Mouse (Mus musculus) stomach, embryonic 16.5 days (tissue): ENCODE data around the gene Rbmx. TPM values are rescaled to one million over a fixed set of nuclear protein-coding genes. Genes with fewer than 3 reads are reported as not detected.

Experiments
- ATAC-seq: fragments of 200-750 bp; cut with Nextera tagmentation; 2 replicates; pipeline ENCODE4 v1.8.0; 2017; ENCODE audit warnings: moderate number of reproducible peaks, moderate TSS enrichment; ENCODE audit not compliant: insufficient read depth, low FRiP score
- H3K27ac ChIP-seq: fragments of 300-500 bp; sonication (generic); 2 replicates; pipeline ENCODE4 v1.5.1; 2014; ENCODE audit warnings: low read length
- H3K27me3 ChIP-seq: fragments of 300-500 bp; sonication (generic); 2 replicates; pipeline ENCODE4 v1.6.1; 2014; ENCODE audit warnings: low read length, control low read depth, mixed read lengths; ENCODE audit not compliant: control insufficient read depth, insufficient read depth
- H3K36me3 ChIP-seq: fragments of 300-500 bp; sonication (generic); 2 replicates; pipeline ENCODE4 v1.6.1; 2014; ENCODE audit warnings: low read length; ENCODE audit not compliant: control insufficient read depth, insufficient read depth
- H3K4me1 ChIP-seq: fragments of 300-500 bp; sonication (generic); 2 replicates; pipeline ENCODE4 v1.6.1; 2014; ENCODE audit warnings: low read length, control low read depth, mixed read lengths; ENCODE audit not compliant: control insufficient read depth, insufficient read depth
- H3K4me2 ChIP-seq: fragments of 300-500 bp; sonication (generic); 2 replicates; pipeline ENCODE4 v1.6.1; 2014; ENCODE audit warnings: low read depth, low read length, mixed read lengths
- H3K4me3 ChIP-seq: fragments of 300-500 bp; sonication (generic); replicated peaks from 2 replicates; pipeline ENCODE4 v1.5.1; 2014; ENCODE audit warnings: mild to moderate bottlenecking, low read length
- H3K9ac ChIP-seq: fragments of 300-500 bp; sonication (generic); 2 replicates; pipeline ENCODE4 v1.6.1; 2014; ENCODE audit warnings: low read length
- H3K9me3 ChIP-seq: fragments of 300-500 bp; sonication (generic); replicated peaks from 2 replicates; pipeline ENCODE4 v1.6.1; 2016; ENCODE audit warnings: low read length, control low read depth; ENCODE audit not compliant: control insufficient read depth
- WGBS: fragments of 180-500 bp; shearing (Covaris S2); extraction: QIAGEN DNeasy Blood & Tissue Kit; methylation state at CpG from one replicate; pipeline ENCODE4 v1.1.7; 2014; 5-methylcytosine and 5-hydroxymethylcytosine counted together
- polyA plus RNA-seq: library from polyadenylated mRNA; unstranded; fragments of >200 nt; fragmentation: Nextera tagmentation; extraction: Ambion mirVana; gene quantifications from 2 replicates; pipeline ENCODE4 v1.2.1, GENCODE M21; 2015

Rbmx gene
- polyA plus RNA-seq, 1 experiment from 2014 or later = 90.4 TPM

- WGBS = 82% methylated on average over 3 of the region's 3 CpGs
- 0 out of 2 replicates have a peak, but pooled peaks cover 2% of the 10 kb centered on the region for H3K36me3 ChIP-seq
- no peak for ATAC-seq
- no peaks in the 10 kb centered on the region for H3K4me1 ChIP-seq
- H3K27ac ChIP-seq = no peak overlapping the region
- no peak overlapping the region for H3K4me2 ChIP-seq
- no peak overlapping the region for H3K4me3 ChIP-seq
- H3K9me3 ChIP-seq = no peaks in the 10 kb centered on the region
- H3K9ac ChIP-seq = no peak overlapping the region
- H3K27me3 ChIP-seq = no peaks in the 10 kb centered on the region
Measured at GRCm38 (mm10) chrX:57377096-57377495, 15.7 kb downstream of the Rbmx start.

GRCm38 (mm10) chrX:57374029-57374428 is 18.8 kb downstream of the Rbmx start:
- Histone ChIP-seq H3K36me3 (0 out of 2 replicates have a peak, but pooled peaks cover 2% of the 10 kb centered on the region), H3K9ac (no peak overlapping the region), H3K27me3 (no peaks in the 10 kb centered on the region), H3K4me2 (no peak overlapping the region), H3K4me3 (no peak overlapping the region), H3K27ac (no peak overlapping the region), H3K9me3 (no peaks in the 10 kb centered on the region), H3K4me1 (no peaks in the 10 kb centered on the region)
- 78% methylated on average over 2 of the region's 2 CpGs for WGBS
- no peak for ATAC-seq

GRCm38 (mm10) chrX:57373543-57373942 is 19.3 kb downstream of the Rbmx start:
- 85% methylated on average over 2 of the region's 2 CpGs for WGBS
- H3K4me1 ChIP-seq = no peaks in the 10 kb centered on the region
- H3K27ac ChIP-seq = no peak overlapping the region
- no peak overlapping the region for H3K4me2 ChIP-seq
- 0 out of 2 replicates have a peak, but pooled peaks cover 2% of the 10 kb centered on the region for H3K36me3 ChIP-seq
- H3K9ac ChIP-seq = no peak overlapping the region
- no peak overlapping the region for H3K4me3 ChIP-seq
- no peaks in the 10 kb centered on the region for H3K9me3 ChIP-seq
- H3K27me3 ChIP-seq = no peaks in the 10 kb centered on the region
- no peak for ATAC-seq

DNA sequence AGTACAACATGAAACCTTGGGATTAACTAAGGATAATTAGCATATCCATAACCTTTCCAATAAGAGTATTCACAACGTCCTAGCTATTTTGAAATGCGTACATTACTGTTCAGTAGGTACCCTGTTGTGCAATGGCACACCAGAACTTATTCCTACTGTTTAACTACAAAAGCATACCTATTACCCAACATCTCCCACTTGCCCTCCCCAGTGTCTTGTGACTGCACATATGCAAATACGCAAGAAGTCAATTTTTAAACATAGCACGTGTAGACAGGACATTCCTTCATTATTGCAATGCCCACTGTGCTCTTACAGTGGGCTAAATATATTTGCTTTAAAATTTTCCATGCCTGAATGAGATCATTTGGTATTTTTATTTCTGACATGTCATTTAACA is 19.9 kb downstream of the Rbmx start:
- Histone ChIP-seq H3K9me3 (no peaks in the 10 kb centered on the region), H3K36me3 (0 out of 2 replicates have a peak, but pooled peaks cover 2% of the 10 kb centered on the region), H3K27ac (no peak overlapping the region), H3K4me3 (no peak overlapping the region), H3K9ac (no peak overlapping the region), H3K4me2 (no peak overlapping the region), H3K4me1 (no peaks in the 10 kb centered on the region), H3K27me3 (no peaks in the 10 kb centered on the region)
- WGBS = 83% methylated on average over 4 of the region's 4 CpGs
- no peak for ATAC-seq

DNA sequence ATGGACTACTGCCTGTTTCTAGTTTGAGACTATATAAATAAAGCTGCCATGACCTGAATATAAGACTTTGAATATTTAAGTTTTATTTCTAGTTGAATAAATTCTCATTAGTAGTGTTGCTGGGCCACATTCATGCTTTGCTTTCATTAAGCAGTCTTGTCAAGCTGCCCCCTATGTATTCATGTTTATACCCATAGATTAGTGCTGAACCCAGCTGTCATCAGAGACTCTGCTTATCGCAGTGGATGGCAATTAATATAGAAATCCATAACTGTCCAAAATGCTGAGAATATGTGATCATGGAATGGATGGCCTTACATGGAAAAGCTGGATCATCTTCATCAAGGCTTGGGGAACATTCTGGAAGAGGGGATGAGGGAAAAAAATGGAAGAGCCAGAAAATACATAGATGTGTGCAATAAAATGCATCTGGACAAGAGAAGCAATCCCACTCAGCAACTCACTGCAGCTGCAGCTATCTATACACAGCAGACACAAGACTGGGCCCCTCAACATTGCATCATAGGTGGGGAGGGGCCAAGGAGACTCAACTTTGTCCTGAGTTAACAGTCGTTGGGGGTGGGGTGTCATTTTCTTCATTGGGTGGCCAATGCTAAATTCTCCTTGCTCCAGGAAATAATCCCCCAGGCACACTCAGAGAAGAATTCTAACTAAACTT is 27.8 kb downstream of the Rbmx start:
- no peak overlapping the region for H3K9ac ChIP-seq
- H3K4me3 ChIP-seq = no peak overlapping the region
- no peak for ATAC-seq
- H3K27me3 ChIP-seq = no peaks in the 10 kb centered on the region
- H3K27ac ChIP-seq = no peak overlapping the region
- no peaks in the 10 kb centered on the region for H3K4me1 ChIP-seq
- H3K4me2 ChIP-seq = no peak overlapping the region
- WGBS = 61% methylated on average over 2 of the region's 2 CpGs
- no peaks in the 10 kb centered on the region for H3K36me3 ChIP-seq
- no peaks in the 10 kb centered on the region for H3K9me3 ChIP-seq

DNA sequence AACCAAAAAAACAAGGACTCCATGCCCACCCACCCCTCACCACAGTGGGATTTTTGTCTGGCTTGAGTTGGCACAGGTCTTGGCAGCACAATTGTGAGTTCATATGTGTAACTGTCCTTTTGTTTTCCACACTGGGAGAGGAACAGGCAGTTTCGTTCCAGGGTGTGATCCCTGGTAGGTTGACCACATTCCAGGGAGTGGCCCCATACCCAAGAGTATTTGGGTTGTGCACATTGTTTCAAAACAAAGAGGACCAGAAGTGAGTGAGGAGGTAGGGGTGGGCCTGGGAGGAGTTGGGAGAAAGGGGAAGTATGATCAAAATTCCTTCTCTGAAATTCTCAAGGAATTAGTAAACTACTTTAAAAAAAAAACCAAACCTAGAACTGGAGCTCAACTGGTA is 33.5 kb downstream of the Rbmx start:
- Histone ChIP-seq H3K9ac (no peak overlapping the region), H3K36me3 (no peaks in the 10 kb centered on the region), H3K4me2 (no peak overlapping the region), H3K27ac (no peak overlapping the region), H3K9me3 (no peaks in the 10 kb centered on the region), H3K4me3 (no peak overlapping the region), H3K4me1 (no peaks in the 10 kb centered on the region), H3K27me3 (no peaks in the 10 kb centered on the region)
- ATAC-seq = no peak
- 68% methylated on average over 1 of the region's 1 CpGs for WGBS

DNA sequence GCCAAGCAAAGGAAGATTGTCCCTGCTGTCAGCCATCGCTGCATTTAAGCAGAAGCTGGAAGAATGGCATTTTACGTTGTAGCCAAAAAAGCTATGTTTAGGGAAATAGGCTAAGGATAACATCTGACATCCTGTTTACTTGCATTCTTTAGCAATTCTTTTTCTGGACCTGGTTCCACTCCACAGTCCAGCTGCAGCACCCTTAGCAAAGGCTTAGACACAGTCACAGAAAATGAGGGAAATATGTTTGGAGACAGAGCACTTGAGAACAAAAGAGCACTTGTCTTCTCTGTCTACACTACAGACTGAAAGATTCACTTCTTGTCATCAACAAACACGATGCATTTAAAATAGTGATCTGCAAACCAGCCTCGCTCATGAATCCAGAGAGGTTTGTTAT is 53.6 kb downstream of the Rbmx start:
- Histone ChIP-seq H3K27ac (no peak overlapping the region; the same call in 1 of the 2 replicates), H3K9me3 (no peaks in the 10 kb centered on the region)
- ATAC-seq = no peak

DNA sequence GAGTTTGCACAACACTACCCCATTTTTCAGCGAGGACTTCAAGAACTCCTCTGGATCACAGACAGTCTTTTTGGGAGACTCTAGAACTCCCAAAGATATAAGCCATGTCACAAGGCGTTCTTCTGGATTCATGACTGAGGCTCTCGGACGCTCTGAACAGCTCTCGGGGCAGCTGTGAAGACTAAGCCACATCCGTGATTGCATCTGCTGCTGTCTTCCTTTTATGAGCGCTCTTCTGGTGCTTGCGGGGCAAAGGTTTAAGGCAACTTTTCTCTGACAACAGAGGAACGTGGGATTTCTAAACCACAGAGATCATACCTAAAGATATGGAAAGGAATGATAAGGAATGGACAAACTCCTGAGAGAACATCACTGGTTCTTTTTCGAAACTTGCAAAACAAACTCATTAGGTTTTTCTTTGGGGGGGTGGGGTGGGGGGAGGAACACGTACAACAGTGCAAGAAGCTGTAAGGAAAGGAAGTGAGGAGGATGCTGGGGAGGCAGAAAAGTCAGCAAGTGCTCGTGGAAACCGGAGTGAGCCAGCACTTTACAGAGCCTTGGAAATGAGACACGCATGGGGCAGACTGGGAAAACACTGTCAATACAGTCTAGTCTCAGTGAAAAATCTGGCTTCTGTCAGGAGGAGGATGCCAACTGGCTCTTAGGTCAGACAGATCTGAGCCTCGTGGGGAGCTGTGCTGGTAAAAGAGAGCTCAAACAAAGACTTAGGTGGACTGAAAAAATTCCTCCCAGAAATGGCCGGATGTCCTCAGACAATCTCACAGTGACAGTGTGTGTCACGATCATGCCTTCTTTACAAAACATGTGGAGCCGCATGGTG is 54.2 kb downstream of the Rbmx start, which contains the start of gene Arhgef6:
Arhgef6 (minus strand) TSS at position 359 of the 841 bp plus-strand sequence.
- H3K4me1 ChIP-seq = no peaks in the 10 kb centered on the region
- no peak for ATAC-seq
- 41% methylated on average over 18 of the region's 18 CpGs for WGBS

More for the DNA sequence above, 53.6 kb downstream of the Rbmx start:
- Histone ChIP-seq H3K4me1 (no peaks in the 10 kb centered on the region), H3K4me2 (0 out of 2 replicates have a peak overlapping the region, but pooled peaks have one; percentile 29), H3K9ac (no peak overlapping the region), H3K36me3 (no peaks in the 10 kb centered on the region), H3K27me3 (no peaks in the 10 kb centered on the region), H3K4me3 (no peak overlapping the region)
- 53% methylated on average over 4 of the region's 4 CpGs for WGBS

DNA sequence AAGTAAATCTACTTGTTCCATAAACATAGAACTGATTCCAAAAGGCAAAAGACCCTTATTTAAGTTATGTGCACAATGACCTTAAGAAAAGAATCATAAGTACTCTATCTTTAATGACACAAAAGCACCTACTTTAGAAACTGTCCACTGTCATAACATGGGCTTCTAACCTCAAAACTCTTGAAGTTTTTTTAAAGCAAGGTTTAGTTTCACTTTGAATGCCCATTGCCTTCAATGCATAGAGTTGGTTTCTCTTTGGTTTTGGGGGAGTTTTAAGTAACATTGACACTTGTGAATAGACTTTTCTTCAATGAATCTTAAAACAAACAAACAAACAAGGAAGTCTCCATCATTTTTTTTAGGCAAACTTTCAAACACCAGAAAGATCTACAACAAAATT is 55.3 kb downstream of the Rbmx start:
- no peak overlapping the region for H3K27ac ChIP-seq
- H3K36me3 ChIP-seq = no peaks in the 10 kb centered on the region
- H3K9ac ChIP-seq = no peak overlapping the region
- no peaks in the 10 kb centered on the region for H3K27me3 ChIP-seq
- no peak overlapping the region for H3K4me3 ChIP-seq
- no peak overlapping the region for H3K4me2 ChIP-seq
- no peak for ATAC-seq
- H3K4me1 ChIP-seq = no peaks in the 10 kb centered on the region
- no peaks in the 10 kb centered on the region for H3K9me3 ChIP-seq

More for the DNA sequence above, 54.2 kb downstream of the Rbmx start, which contains the start of gene Arhgef6:
- Histone ChIP-seq H3K9me3 (no peaks in the 10 kb centered on the region), H3K9ac (no peak within 1 kb of the TSS), H3K4me2 (peak within 1 kb of the TSS; percentile 29), H3K36me3 (no peaks in the 10 kb centered on the region), H3K4me3 (no peak within 1 kb of the TSS), H3K27ac (no peak within 1 kb of the TSS; the same call in 1 of the 2 replicates), H3K27me3 (no peaks in the 10 kb centered on the region)
